Mouse (Mus musculus) kidney, adult 2 months (tissue): ENCODE data around the gene Klhl2. TPM values are rescaled to one million over a fixed set of nuclear protein-coding genes. Genes with fewer than 3 reads are reported as not detected.
A peak's percentile ranks its signal among the peaks of the same experiment; 100 is the strongest.

Source experiments
- DNase-seq: peaks from one replicate; pipeline ENCODE4 v3.0.0; 2021
- H3K27ac ChIP-seq: fragments of 200-500 bp; 2 replicates; pipeline ENCODE4 v1.5.1; 2012; ENCODE audit warnings: low read depth, low read length, control low read depth, inconsistent platforms; ENCODE audit not compliant: insufficient read depth
- H3K27me3 ChIP-seq: fragments of 200-500 bp; replicated peaks from 2 replicates; pipeline ENCODE4 v1.6.1; 2012; ENCODE audit warnings: mild to moderate bottlenecking, moderate library complexity, low read length, inconsistent platforms; ENCODE audit not compliant: control insufficient read depth, insufficient read depth
- H3K36me3 ChIP-seq: fragments of 200-500 bp; 2 replicates; pipeline ENCODE4 v1.6.1; 2012; ENCODE audit warnings: mild to moderate bottlenecking, moderate library complexity, low read length, inconsistent platforms; ENCODE audit not compliant: control insufficient read depth, insufficient read depth
- H3K4me1 ChIP-seq: fragments of 200-500 bp; 2 replicates; pipeline ENCODE4 v1.6.1; 2011; ENCODE audit warnings: low read length; ENCODE audit not compliant: control insufficient read depth, insufficient read depth
- H3K4me3 ChIP-seq: fragments of 200-500 bp; 2 replicates; pipeline ENCODE4 v1.5.1; 2011; ENCODE audit warnings: mild to moderate bottlenecking, low read depth, low read length, control low read depth; ENCODE audit not compliant: insufficient read depth
- CTCF ChIP-seq: fragments of 200-500 bp; conservative IDR thresholded peaks from 2 replicates; pipeline ENCODE4 v1.5.1; 2011; ENCODE audit warnings: low read depth, mild to moderate bottlenecking, control low read depth, low read length, moderate library complexity, mixed read lengths; ENCODE audit not compliant: insufficient read depth, insufficient read length
- POLR2A ChIP-seq: fragments of 200-500 bp; IDR thresholded peaks from one replicate; pipeline ENCODE4 v1.6.1; 2011; ENCODE audit warnings: low read depth, low read length, control low read depth
- WGBS: fragments of 180-500 bp; shearing (Covaris S2); methylation state at CpG from one replicate; pipeline ENCODE4 v1.1.7; 2018; 5-methylcytosine and 5-hydroxymethylcytosine counted together
- polyA plus RNA-seq: library from polyadenylated mRNA; depleted of rRNA; stranded (reverse); fragments of >200 nt; gene quantifications from 2 replicates; pipeline ENCODE4 v1.2.3, GENCODE M21; 2012

Gene Klhl2
- polyA plus RNA-seq, 1 experiment, result 15.6 TPM

GRCm38 (mm10) chr8:64733271-64733943 lies 116.4 kb downstream of the Klhl2 start, which contains the start of gene Msmo1:
Msmo1 (minus strand) TSS chr8:64733792.
- DNase-seq, result peak; percentile 99
- H3K27ac ChIP-seq, result no peak within 1 kb of the TSS
- under 1% methylated on average over 60 of the region's 60 CpGs for WGBS

GRCm38 (mm10) chr8:64732596-64732995 lies 117.2 kb downstream of the Klhl2 start:
- no peak for DNase-seq
- no peak for TF ChIP-seq POLR2A
- Histone ChIP-seq H3K4me1 (peaks cover 5% of the 10 kb centered on the region; the same call in 1 of the 2 replicates), H3K36me3 (no peaks in the 10 kb centered on the region), H3K4me3 (peak overlapping the region; percentile 84), H3K27me3 (no peaks in the 10 kb centered on the region), H3K27ac (no peak overlapping the region)
- 7% methylated on average over 9 of the region's 9 CpGs for WGBS

More at GRCm38 (mm10) chr8:64733271-64733943, 116.4 kb downstream of the Klhl2 start, which contains the start of gene Msmo1:
- Histone ChIP-seq H3K4me1 (peaks cover 5% of the 10 kb centered on the region; the same call in 1 of the 2 replicates), H3K27me3 (no peaks in the 10 kb centered on the region), H3K36me3 (no peaks in the 10 kb centered on the region), H3K4me3 (peak within 1 kb of the TSS; percentile 84)
- TF ChIP-seq CTCF, result no peak
- peak; percentile 34 for TF ChIP-seq POLR2A

- TF ChIP-seq POLR2A, result no peak
- TF ChIP-seq CTCF, result no peak
- Histone ChIP-seq H3K27ac (no peak overlapping the region), H3K4me1 (peaks cover 5% of the 10 kb centered on the region; the same call in 1 of the 2 replicates), H3K27me3 (no peaks in the 10 kb centered on the region), H3K36me3 (no peaks in the 10 kb centered on the region), H3K4me3 (no peak overlapping the region)
- no peak for DNase-seq
- WGBS, result 93% methylated on average over 7 of the region's 7 CpGs
These were observed 121.7 kb downstream of the Klhl2 start for GRCm38 (mm10) chr8:64728156-64728555.

GRCm38 (mm10) chr8:64726190-64726695 lies 123.6 kb downstream of the Klhl2 start:
- TF ChIP-seq POLR2A (no peak), CTCF (no peak)
- Histone ChIP-seq H3K27me3 (no peaks in the 10 kb centered on the region), H3K4me3 (no peak overlapping the region), H3K36me3 (no peaks in the 10 kb centered on the region), H3K27ac (no peak overlapping the region), H3K4me1 (no peaks in the 10 kb centered on the region)
- DNase-seq, result no peak
- WGBS, result 90% methylated on average over 4 of the region's 4 CpGs

GRCm38 (mm10) chr8:64723206-64723605 lies 126.6 kb downstream of the Klhl2 start:
- DNase-seq, result no peak
- H3K36me3 ChIP-seq, result peaks cover 3% of the 10 kb centered on the region
- no peaks in the 10 kb centered on the region for H3K4me1 ChIP-seq
- H3K4me3 ChIP-seq, result no peak overlapping the region
- WGBS, result 93% methylated on average over 2 of the region's 2 CpGs
- no peak overlapping the region for H3K27ac ChIP-seq
- TF ChIP-seq POLR2A (no peak), CTCF (no peak)
- H3K27me3 ChIP-seq, result no peaks in the 10 kb centered on the region

GRCm38 (mm10) chr8:64717868-64718267 lies 131.9 kb downstream of the Klhl2 start:
- WGBS, result 92% methylated on average over 7 of the region's 7 CpGs
- Histone ChIP-seq H3K4me1 (no peaks in the 10 kb centered on the region), H3K4me3 (no peak overlapping the region), H3K27ac (no peak overlapping the region), H3K27me3 (no peaks in the 10 kb centered on the region), H3K36me3 (peaks cover 6% of the 10 kb centered on the region)
- no peak for DNase-seq
- TF ChIP-seq POLR2A, result no peak
- TF ChIP-seq CTCF, result 0 out of 2 replicates have a peak, but pooled peaks have one; percentile 13

GRCm38 (mm10) chr8:64712499-64712898 lies 137.3 kb downstream of the Klhl2 start:
- Histone ChIP-seq H3K36me3 (peaks cover 3% of the 10 kb centered on the region; the same call in 1 of the 2 replicates), H3K27ac (no peak overlapping the region), H3K4me3 (no peak overlapping the region), H3K27me3 (no peaks in the 10 kb centered on the region), H3K4me1 (no peaks in the 10 kb centered on the region)
- no peak for TF ChIP-seq CTCF
- no peak for TF ChIP-seq POLR2A
- WGBS, result 89% methylated on average over 7 of the region's 7 CpGs
- no peak for DNase-seq
